Mouse (Mus musculus): ENCODE results near the gene Dcpp3. TPM values are rescaled to one million over a fixed set of nuclear protein-coding genes. Genes with fewer than 3 reads are reported as not detected.
A peak's percentile ranks its signal among the peaks of the same experiment; 100 is the strongest.
"Not testable (repeated sequence)": the region's sequence is repeated elsewhere in the genome, so short reads cannot be mapped to it uniquely, and the experiment has no call there.

Gene Dcpp3
- total and polyA plus RNA-seq, 3 experiments = not detected

DNA sequence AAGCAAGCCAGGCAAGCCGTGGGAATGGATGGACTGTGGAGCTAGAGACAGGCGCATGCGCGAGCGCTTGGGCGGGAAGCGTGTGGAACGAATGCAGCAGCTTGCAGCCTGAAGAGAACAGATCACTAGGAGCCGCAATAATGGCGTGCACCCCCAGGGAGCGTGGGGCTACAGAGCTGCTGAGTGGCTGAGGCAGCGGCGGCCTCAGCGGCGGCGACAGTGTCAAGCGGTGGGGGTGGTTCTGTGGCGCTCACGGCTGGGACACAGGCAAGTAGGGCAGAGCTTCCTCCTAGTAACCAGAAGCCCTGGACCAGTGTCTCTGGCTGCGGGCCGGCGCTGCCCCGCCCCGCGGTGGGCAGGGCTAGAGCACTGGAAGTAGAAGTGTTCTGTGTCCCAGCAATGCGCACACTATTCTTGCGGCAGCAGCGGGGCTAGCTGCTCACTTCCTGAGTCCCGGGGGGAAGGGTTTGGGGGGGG lies 7.3 kb downstream of the Dcpp3 start:
- TF ChIP-seq EP300 (IDR thresholded peaks at IDR 0.05; ENCODE audit: insufficient read depth, low read depth, low read length) (no peak), POLR2A (IDR thresholded peaks at IDR 0.05; ENCODE audit: insufficient read depth, low read depth, low read length) (peak; percentile 72), CTCF (IDR thresholded peaks at IDR 0.05) (peak; percentile 27; the same call in 1 of the 2 replicates)
- intact Hi-C loops (cut with DNase I) = no loop called here

GRCm38 (mm10) chr17:23925090-23925493 lies 7.8 kb downstream of the Dcpp3 start:
- Histone ChIP-seq H3K9ac (ENCODE audit: low read depth, low read length) (peak overlapping the region; percentile 64), H3K4me1 (ENCODE audit: control insufficient read depth, insufficient read depth, low read length) (peaks cover 2% of the 10 kb centered on the region), H3K36me3 (ENCODE audit: control insufficient read depth, insufficient read depth, low read length) (no peaks in the 10 kb centered on the region), H3K27ac (peak overlapping the region; percentile 82), H3K4me3 (peak overlapping the region; percentile 48), H3K79me2 (replicated peaks; ENCODE audit: control insufficient read depth, insufficient read depth, low read length) (no peaks in the 10 kb centered on the region), H3K27me3 (ENCODE audit: control insufficient read depth, insufficient read depth, low read length) (no peaks in the 10 kb centered on the region)
- DNase-seq = peak; percentile 71 to 75
- intact Hi-C loops (cut with DNase I) = no loop called here
- TF ChIP-seq POLR2A (IDR thresholded peaks at IDR 0.05; ENCODE audit: insufficient read depth, low read depth, low read length) (no peak), CTCF (IDR thresholded peaks at IDR 0.05) (no peak), EP300 (IDR thresholded peaks at IDR 0.05; ENCODE audit: insufficient read depth, low read depth, low read length) (no peak)
- WGBS = 0% methylated on average over 14 of the region's 14 CpGs

More for the DNA sequence above, 7.3 kb downstream of the Dcpp3 start:
- Histone ChIP-seq H3K4me1 (ENCODE audit: control insufficient read depth, insufficient read depth, low read length) (peaks cover 2% of the 10 kb centered on the region), H3K27me3 (ENCODE audit: control insufficient read depth, insufficient read depth, low read length) (no peaks in the 10 kb centered on the region), H3K27ac (peak overlapping the region; percentile 82), H3K4me3 (peak overlapping the region; percentile 48), H3K9ac (ENCODE audit: low read depth, low read length) (peak overlapping the region; percentile 37), H3K79me2 (replicated peaks; ENCODE audit: control insufficient read depth, insufficient read depth, low read length) (no peaks in the 10 kb centered on the region), H3K36me3 (ENCODE audit: control insufficient read depth, insufficient read depth, low read length) (no peaks in the 10 kb centered on the region)
- peak; percentile 94 to 96 for DNase-seq
- under 1% methylated on average over 29 of the region's 29 CpGs for WGBS

GRCm38 (mm10) chr17:23931157-23931556 lies 13.9 kb downstream of the Dcpp3 start:
- no peak for TF ChIP-seq CTCF (IDR thresholded peaks at IDR 0.05)
- no peak for TF ChIP-seq EP300 (IDR thresholded peaks at IDR 0.05; ENCODE audit: insufficient read depth, low read depth, low read length)
- no peak for TF ChIP-seq POLR2A (IDR thresholded peaks at IDR 0.05; ENCODE audit: insufficient read depth, low read depth, low read length)
- WGBS = 56% methylated on average over 5 of the region's 5 CpGs
- no peak for DNase-seq
- Histone ChIP-seq H3K36me3 (ENCODE audit: control insufficient read depth, insufficient read depth, low read length) (no peaks in the 10 kb centered on the region), H3K79me2 (replicated peaks; ENCODE audit: control insufficient read depth, insufficient read depth, low read length) (no peaks in the 10 kb centered on the region), H3K4me1 (ENCODE audit: control insufficient read depth, insufficient read depth, low read length) (no peaks in the 10 kb centered on the region), H3K4me3 (no peak overlapping the region), H3K27me3 (ENCODE audit: control insufficient read depth, insufficient read depth, low read length) (no peaks in the 10 kb centered on the region), H3K9ac (ENCODE audit: low read depth, low read length) (no peak overlapping the region), H3K27ac (no peak overlapping the region)
- intact Hi-C loops (cut with DNase I) = no loop called here

GRCm38 (mm10) chr17:23941372-23941771 lies 24.1 kb downstream of the Dcpp3 start, which contains the start of gene Sbp:
Gene Sbp (plus strand): TSS chr17:23941672.
- TF ChIP-seq CTCF (IDR thresholded peaks at IDR 0.05) (no peak), POLR2A (IDR thresholded peaks at IDR 0.05; ENCODE audit: insufficient read depth, low read depth, low read length) (no peak), EP300 (IDR thresholded peaks at IDR 0.05; ENCODE audit: insufficient read depth, low read depth, low read length) (no peak)
- Histone ChIP-seq H3K27me3 (ENCODE audit: control insufficient read depth, insufficient read depth, low read length) (0 out of 2 replicates have a peak, but pooled peaks cover 1% of the 10 kb centered on the region), H3K79me2 (replicated peaks; ENCODE audit: control insufficient read depth, insufficient read depth, low read length) (no peaks in the 10 kb centered on the region), H3K9ac (ENCODE audit: low read depth, low read length) (no peak within 1 kb of the TSS), H3K4me3 (no peak within 1 kb of the TSS), H3K27ac (no peak within 1 kb of the TSS), H3K4me1 (ENCODE audit: control insufficient read depth, insufficient read depth, low read length) (no peaks in the 10 kb centered on the region), H3K36me3 (ENCODE audit: control insufficient read depth, insufficient read depth, low read length) (no peaks in the 10 kb centered on the region)
- intact Hi-C loops (cut with DNase I) = loop anchor here (5.0 kb wide), 1 partner anchor 54 kb away; no protein-coding TSS in a partner anchor
- DNase-seq = no peak

- intact Hi-C loops (cut with DNase I); H3K79me2 ChIP-seq (replicated peaks; ENCODE audit: control insufficient read depth, insufficient read depth, low read length); H3K27ac ChIP-seq; H3K4me3 ChIP-seq; DNase-seq; H3K36me3 ChIP-seq (ENCODE audit: control insufficient read depth, insufficient read depth, low read length); H3K4me1 ChIP-seq (ENCODE audit: control insufficient read depth, insufficient read depth, low read length); H3K27me3 ChIP-seq (ENCODE audit: control insufficient read depth, insufficient read depth, low read length); H3K9ac ChIP-seq (ENCODE audit: low read depth, low read length): not testable (repeated sequence)
- 79% methylated on average over 4 of the region's 4 CpGs for WGBS
These were observed 30.2 kb downstream of the Dcpp3 start for GRCm38 (mm10) chr17:23947486-23947885.

DNA sequence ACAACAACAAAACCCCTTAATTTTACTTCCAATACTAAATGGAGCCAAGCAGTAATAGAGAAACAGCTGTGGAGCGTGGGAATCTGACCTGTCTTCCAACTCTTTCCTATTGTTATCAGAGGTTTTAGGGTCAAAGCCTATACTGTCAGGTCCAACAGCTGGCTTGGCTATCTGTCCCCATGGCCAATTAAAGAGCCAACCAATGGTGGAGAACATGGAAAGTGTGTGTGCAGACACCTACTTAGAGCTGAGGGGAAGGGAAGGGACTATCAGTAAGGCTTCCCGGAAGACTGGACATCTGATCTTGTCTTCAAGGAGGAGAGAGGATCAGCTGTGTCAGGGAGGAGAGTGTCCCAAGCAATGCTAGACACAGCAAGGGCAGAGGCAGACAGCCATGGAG lies 31.8 kb downstream of the Dcpp3 start:
- Histone ChIP-seq H3K36me3 (ENCODE audit: control insufficient read depth, insufficient read depth, low read length) (no peaks in the 10 kb centered on the region), H3K79me2 (replicated peaks; ENCODE audit: control insufficient read depth, insufficient read depth, low read length) (no peaks in the 10 kb centered on the region), H3K27ac (no peak overlapping the region), H3K9ac (ENCODE audit: low read depth, low read length) (no peak overlapping the region), H3K4me1 (ENCODE audit: control insufficient read depth, insufficient read depth, low read length) (no peaks in the 10 kb centered on the region), H3K4me3 (no peak overlapping the region), H3K27me3 (ENCODE audit: control insufficient read depth, insufficient read depth, low read length) (no peaks in the 10 kb centered on the region)
- 49% methylated on average over 2 of the region's 2 CpGs for WGBS
- TF ChIP-seq POLR2A (IDR thresholded peaks at IDR 0.05; ENCODE audit: insufficient read depth, low read depth, low read length) (no peak), CTCF (IDR thresholded peaks at IDR 0.05) (no peak), EP300 (IDR thresholded peaks at IDR 0.05; ENCODE audit: insufficient read depth, low read depth, low read length) (no peak)
- no peak for DNase-seq
- intact Hi-C loops (cut with DNase I) = no loop called here

DNA sequence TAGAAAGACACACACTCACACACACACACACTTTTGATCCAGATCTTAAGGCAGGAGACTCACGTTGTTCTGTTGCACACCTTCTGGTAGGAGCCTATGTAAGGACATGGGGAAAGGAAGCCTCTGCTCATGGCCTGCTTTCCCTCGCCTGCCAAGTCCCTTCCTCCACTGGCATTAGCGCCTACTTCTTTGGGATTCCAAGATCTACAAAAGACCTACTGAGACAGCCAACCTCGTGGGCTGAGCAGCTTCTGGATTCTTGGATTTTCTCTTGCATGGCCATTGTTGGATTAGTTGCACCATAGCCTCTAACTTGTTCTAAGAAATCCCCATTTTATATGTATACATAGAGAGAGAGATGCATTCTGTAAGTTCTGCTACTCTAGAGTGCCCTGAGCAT lies 33.6 kb downstream of the Dcpp3 start:
- H3K4me1 ChIP-seq (ENCODE audit: control insufficient read depth, insufficient read depth, low read length); H3K9ac ChIP-seq (ENCODE audit: low read depth, low read length); H3K27me3 ChIP-seq (ENCODE audit: control insufficient read depth, insufficient read depth, low read length); DNase-seq; H3K27ac ChIP-seq; H3K4me3 ChIP-seq; intact Hi-C loops (cut with DNase I); H3K36me3 ChIP-seq (ENCODE audit: control insufficient read depth, insufficient read depth, low read length); H3K79me2 ChIP-seq (replicated peaks; ENCODE audit: control insufficient read depth, insufficient read depth, low read length): not testable (repeated sequence)
- 68% methylated on average over 4 of the region's 4 CpGs for WGBS

Measured in heart, adult 2 months (tissue).